Mouse (Mus musculus) midbrain, postnatal 0 days (tissue): ENCODE measurements at regions not wholly inside any gene's neighbourhood (a gene's known extent, or its start where the extent isn't known, plus 50 kb on each side); places are given as distances from the start of the nearest gene placed in this dataset.

Experiments
- ATAC-seq: fragments of 200-750 bp; cut with Nextera tagmentation; 2 replicates; pipeline ENCODE4 v1.8.0; 2017; ENCODE audit warnings: moderate number of reproducible peaks, mild to moderate bottlenecking, moderate TSS enrichment, moderate library complexity; ENCODE audit not compliant: low FRiP score
- DNase-seq: peaks from one replicate; pipeline ENCODE4 v3.0.0-alpha.2; 2015; ENCODE audit warnings: low spot score
- H3K27ac ChIP-seq: fragments of 300-500 bp; sonication (generic); 2 replicates; pipeline ENCODE4 v1.5.1; 2014; ENCODE audit warnings: low read depth, mild to moderate bottlenecking, low read length, mixed read lengths
- H3K27me3 ChIP-seq: fragments of 300-500 bp; sonication (generic); 2 replicates; pipeline ENCODE4 v1.6.1; 2014; ENCODE audit warnings: low read length, control low read depth, mixed read lengths; ENCODE audit not compliant: insufficient read depth
- H3K36me3 ChIP-seq: fragments of 300-500 bp; sonication (generic); 2 replicates; pipeline ENCODE4 v1.6.1; 2014; ENCODE audit warnings: low read length, control low read depth, mixed read lengths; ENCODE audit not compliant: insufficient read depth
- H3K4me1 ChIP-seq: fragments of 300-500 bp; sonication (generic); 2 replicates; pipeline ENCODE4 v1.6.1; 2014; ENCODE audit warnings: mild to moderate bottlenecking, control low read depth, antibody characterized with exemption, low read length, mixed read lengths; ENCODE audit not compliant: insufficient read depth
- H3K4me2 ChIP-seq: fragments of 300-500 bp; sonication (generic); 2 replicates; pipeline ENCODE4 v1.6.1; 2014; ENCODE audit warnings: low read depth, mild to moderate bottlenecking, low read length, mixed read lengths; ENCODE audit not compliant: poor library complexity, severe bottlenecking
- H3K4me3 ChIP-seq: fragments of 300-500 bp; sonication (generic); 2 replicates; pipeline ENCODE4 v1.5.1; 2014; ENCODE audit warnings: low read depth, mild to moderate bottlenecking, low read length, moderate library complexity
- H3K9ac ChIP-seq: fragments of 300-500 bp; sonication (generic); replicated peaks from 2 replicates; pipeline ENCODE4 v1.6.1; 2014; ENCODE audit warnings: mild to moderate bottlenecking, low read length, moderate library complexity, mixed read lengths; ENCODE audit not compliant: poor library complexity, severe bottlenecking
- H3K9me3 ChIP-seq: fragments of 300-500 bp; sonication (generic); 2 replicates; pipeline ENCODE4 v1.6.1; 2016; ENCODE audit warnings: low read length, control low read depth
- CTCF ChIP-seq: IDR thresholded peaks from 2 replicates; pipeline ENCODE4 v1.5.1; 2016; ENCODE audit warnings: antibody characterized with exemption, mild to moderate bottlenecking
- WGBS: fragments of 180-500 bp; shearing (Covaris S2); extraction: QIAGEN DNeasy Blood & Tissue Kit; methylation state at CpG from one replicate; pipeline ENCODE4 v1.1.7; 2014; 5-methylcytosine and 5-hydroxymethylcytosine counted together

DNA sequence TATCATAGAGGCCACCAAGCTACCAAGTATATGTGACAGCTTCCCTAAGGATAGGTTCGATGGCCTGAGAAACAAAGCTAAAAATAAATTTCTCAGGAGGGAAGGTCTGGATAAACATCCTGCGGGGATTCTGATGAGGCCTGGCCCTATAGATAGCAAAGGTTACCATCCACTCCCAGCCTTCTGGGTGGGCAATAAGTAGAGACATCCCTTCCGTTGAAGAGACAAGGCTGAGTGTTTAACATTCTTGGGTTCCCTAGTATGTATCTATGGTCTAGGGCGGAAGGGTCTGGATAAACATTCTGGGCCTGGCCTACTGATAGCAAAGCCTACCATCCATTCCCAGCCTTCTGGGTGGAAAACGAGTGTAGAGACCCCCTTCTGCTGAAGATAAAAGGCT is 180.5 kb upstream of the Dlk1 start:
- 81% methylated on average over 5 of the region's 5 CpGs for WGBS
- no peak overlapping the region for H3K9ac ChIP-seq

DNA sequence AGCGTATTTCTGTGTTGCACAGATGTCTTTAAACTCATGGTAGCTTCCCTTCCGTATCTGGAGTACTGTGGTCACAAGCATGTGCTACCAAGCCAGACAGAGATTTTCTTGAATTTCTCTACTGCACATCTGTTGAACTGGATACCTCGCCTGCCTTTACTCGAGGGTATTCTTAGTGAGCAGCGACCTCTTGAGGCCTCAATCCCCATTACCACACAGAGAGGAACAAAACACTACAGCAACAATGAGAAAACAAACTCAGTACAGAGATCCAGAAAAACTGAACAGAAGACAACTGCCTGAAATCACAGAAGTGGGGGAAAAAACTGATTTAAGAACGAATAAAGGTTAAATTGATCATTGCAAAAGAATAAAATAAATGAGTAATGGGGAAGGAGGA is 137.8 kb upstream of the Dlk1 start:
- no peak overlapping the region for H3K9ac ChIP-seq
- 26% methylated on average over 6 of the region's 6 CpGs for WGBS
- H3K4me2 ChIP-seq = no peak overlapping the region
- H3K4me1 ChIP-seq = no peaks in the 10 kb centered on the region
- TF ChIP-seq CTCF = 0 out of 2 replicates have a peak, but pooled peaks have one; percentile 6
- no peaks in the 10 kb centered on the region for H3K27me3 ChIP-seq
- no peak overlapping the region for H3K4me3 ChIP-seq
- DNase-seq (no peak), ATAC-seq (no peak)
- H3K27ac ChIP-seq = no peak overlapping the region
- H3K36me3 ChIP-seq = no peaks in the 10 kb centered on the region
- H3K9me3 ChIP-seq = peaks cover 6% of the 10 kb centered on the region; the same call in 1 of the 2 replicates

More for the DNA sequence above, 180.5 kb upstream of the Dlk1 start:
- no peaks in the 10 kb centered on the region for H3K36me3 ChIP-seq
- H3K4me1 ChIP-seq = no peaks in the 10 kb centered on the region
- ATAC-seq (no peak), DNase-seq (no peak)
- H3K27me3 ChIP-seq = no peaks in the 10 kb centered on the region
- H3K9me3 ChIP-seq = no peaks in the 10 kb centered on the region
- no peak overlapping the region for H3K27ac ChIP-seq
- TF ChIP-seq CTCF = no peak
- no peak overlapping the region for H3K4me3 ChIP-seq
- H3K4me2 ChIP-seq = no peak overlapping the region

DNA sequence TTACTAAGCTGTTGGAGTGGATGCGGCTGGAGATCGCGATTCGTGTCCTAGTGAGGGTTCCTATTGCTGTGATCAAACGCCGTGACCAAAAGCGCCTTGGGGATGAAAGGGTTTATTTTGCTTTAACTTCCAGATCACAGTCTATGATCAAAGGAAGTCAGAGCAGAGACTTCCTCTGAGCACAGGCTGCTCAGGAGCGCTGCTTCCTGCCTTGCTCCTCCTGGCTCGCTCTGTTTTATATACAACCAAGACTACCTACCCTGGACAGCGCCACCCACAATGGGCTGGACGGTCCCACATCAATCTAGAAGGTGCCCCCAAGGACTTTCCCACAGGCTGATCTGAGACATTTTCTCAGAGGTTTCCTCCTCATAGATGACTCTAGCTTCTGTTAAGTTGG is 126.6 kb upstream of the Dlk1 start:
- no peak for TF ChIP-seq CTCF
- H3K4me3 ChIP-seq = no peak overlapping the region
- H3K36me3 ChIP-seq = no peaks in the 10 kb centered on the region
- no peak overlapping the region for H3K9ac ChIP-seq
- no peaks in the 10 kb centered on the region for H3K27me3 ChIP-seq
- H3K27ac ChIP-seq = no peak overlapping the region
- no peaks in the 10 kb centered on the region for H3K9me3 ChIP-seq
- H3K4me2 ChIP-seq = no peak overlapping the region
- ATAC-seq (no peak), DNase-seq (no peak)
- no peaks in the 10 kb centered on the region for H3K4me1 ChIP-seq
- 39% methylated on average over 11 of the region's 11 CpGs for WGBS

DNA sequence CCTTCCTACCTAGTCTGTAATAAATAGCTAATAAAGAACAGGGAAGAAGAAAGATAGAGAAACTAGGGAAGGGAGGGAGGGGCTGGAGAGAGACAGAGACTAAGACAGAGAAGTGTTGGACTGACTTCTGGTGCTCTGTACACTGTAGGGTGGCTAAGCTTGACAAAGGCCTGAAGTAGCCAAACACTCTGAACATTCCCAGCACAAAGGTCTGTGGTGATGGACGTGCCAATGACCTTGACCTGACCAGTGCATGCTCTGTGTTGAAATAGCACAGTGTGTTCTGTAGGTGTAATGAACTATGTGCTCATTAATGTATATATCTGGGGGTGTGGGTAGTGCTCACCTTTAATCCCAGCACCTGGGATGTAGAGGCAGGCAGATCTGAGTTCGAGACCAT is 81.3 kb upstream of the Dlk1 start:
- TF ChIP-seq CTCF = no peak
- no peak overlapping the region for H3K4me3 ChIP-seq
- no peak overlapping the region for H3K4me2 ChIP-seq
- no peaks in the 10 kb centered on the region for H3K27me3 ChIP-seq
- DNase-seq = no peak
- no peaks in the 10 kb centered on the region for H3K4me1 ChIP-seq
- H3K36me3 ChIP-seq = no peaks in the 10 kb centered on the region
- H3K9me3 ChIP-seq = no peaks in the 10 kb centered on the region
- no peak overlapping the region for H3K9ac ChIP-seq
- 77% methylated on average over 2 of the region's 2 CpGs for WGBS
- no peak for ATAC-seq
- H3K27ac ChIP-seq = no peak overlapping the region

DNA sequence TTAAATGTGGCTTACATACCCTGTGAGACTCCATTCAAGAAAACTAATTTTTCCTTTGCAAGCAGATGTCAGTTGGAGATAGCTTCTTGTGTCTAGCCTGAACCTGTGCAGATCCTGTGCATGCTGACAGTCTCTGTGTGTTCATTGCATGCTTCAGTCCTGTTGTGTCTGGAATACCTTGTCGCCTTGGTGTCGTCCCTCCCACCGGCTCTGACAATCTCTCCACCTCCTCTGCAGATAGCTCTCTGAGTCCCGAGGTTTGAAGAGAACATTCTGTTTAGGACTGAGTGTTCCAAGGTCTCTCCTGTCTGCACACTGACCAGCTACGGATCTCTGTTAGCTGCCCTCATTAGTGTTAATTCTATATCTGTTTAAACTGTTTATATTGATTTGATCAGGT is 66.8 kb upstream of the Dlk1 start:
- 0 out of 2 replicates have a peak, but pooled peaks cover 6% of the 10 kb centered on the region for H3K9me3 ChIP-seq
- H3K27me3 ChIP-seq = no peaks in the 10 kb centered on the region
- no peak overlapping the region for H3K27ac ChIP-seq
- H3K9ac ChIP-seq = no peak overlapping the region
- no peak for TF ChIP-seq CTCF
- no peaks in the 10 kb centered on the region for H3K36me3 ChIP-seq
- no peaks in the 10 kb centered on the region for H3K4me1 ChIP-seq
- DNase-seq (no peak), ATAC-seq (no peak)
- H3K4me3 ChIP-seq = no peak overlapping the region
- H3K4me2 ChIP-seq = no peak overlapping the region
- WGBS = 91% methylated on average over 5 of the region's 5 CpGs

DNA sequence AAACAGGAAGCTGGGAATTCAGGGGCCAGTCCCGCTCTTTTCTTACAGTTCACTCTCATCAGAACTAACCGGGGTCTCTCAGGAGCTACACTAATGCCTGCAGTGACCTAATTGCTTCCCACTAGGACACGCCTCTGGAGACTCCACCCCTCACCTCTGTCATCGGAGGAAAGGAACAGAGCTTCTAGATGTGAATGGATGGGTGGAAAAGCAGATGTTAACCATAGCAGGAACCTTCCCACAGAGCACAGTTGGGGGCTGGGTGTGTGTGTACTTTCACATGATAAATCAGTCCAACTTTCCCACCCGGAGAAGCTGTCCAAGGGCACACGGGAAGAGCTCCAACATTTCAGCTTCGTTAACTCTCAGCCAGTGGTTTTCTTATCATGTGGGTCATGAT is 63.8 kb upstream of the Dlk1 start:
- ATAC-seq (no peak), DNase-seq (no peak)
- WGBS = 59% methylated on average over 7 of the region's 7 CpGs

More for the DNA sequence above, 63.8 kb upstream of the Dlk1 start:
- Histone ChIP-seq H3K4me2 (no peak overlapping the region), H3K4me1 (peaks cover 8% of the 10 kb centered on the region; the same call in 1 of the 2 replicates), H3K9ac (no peak overlapping the region), H3K36me3 (no peaks in the 10 kb centered on the region), H3K4me3 (no peak overlapping the region), H3K27ac (no peak overlapping the region), H3K27me3 (no peaks in the 10 kb centered on the region), H3K9me3 (no peaks in the 10 kb centered on the region)
- TF ChIP-seq CTCF = no peak
